25 mouse cellular contexts compared by ENCODE assay signal in the genomic region with DNA sequence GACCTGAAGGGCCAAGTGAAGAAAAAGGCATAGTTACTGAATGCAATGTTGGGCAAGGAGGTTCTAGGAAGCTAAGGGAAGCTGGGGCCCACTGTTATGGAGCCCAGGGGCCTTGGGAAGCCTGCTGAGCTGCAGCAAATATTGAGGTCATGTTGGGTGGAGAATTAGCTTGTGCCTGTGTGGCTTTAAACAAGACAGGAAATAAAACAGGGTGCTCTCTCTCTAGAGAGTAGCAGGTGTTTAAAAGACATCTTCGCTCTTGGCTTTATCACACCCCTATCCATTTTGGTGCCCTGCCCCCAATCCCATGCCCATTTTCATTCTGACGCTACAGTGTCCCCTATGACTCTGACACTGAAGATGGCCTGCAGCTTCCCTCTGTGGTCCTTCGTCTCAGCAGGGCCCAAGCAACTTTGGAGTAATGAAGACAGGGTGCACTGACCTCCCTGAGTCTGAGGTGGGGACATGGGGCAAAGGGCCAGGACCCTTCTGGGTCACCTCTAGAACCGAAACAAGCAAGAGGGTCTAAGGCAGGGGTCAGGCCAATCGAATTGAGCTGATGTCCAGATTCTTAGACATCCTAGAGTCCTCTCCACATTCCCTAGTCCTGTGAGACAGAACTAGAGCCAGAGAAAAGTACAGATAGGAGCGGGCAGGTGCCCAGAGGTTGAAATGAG. TPM values are rescaled to one million over a fixed set of nuclear protein-coding genes. Genes with fewer than 3 reads are reported as not detected.
DNase-seq lines count a peak whose midpoint lies in the region; ATAC-seq and TF ChIP-seq lines count a peak whose summit lies in the region.
"Had no signal": no experiment of that assay in that cellular context is flagged by ENCODE, and none has a peak within 500 bp of the region (broad histone marks: within the 10 kb centered on the region; RNA-seq: fewer than 3 reads in every experiment).

No protein-coding gene starts in this region.

- H3K27me3 ChIP-seq in heart, embryonic 16.5 days (ENCODE audit: control insufficient read depth, insufficient read depth, low read length) = no peaks in the 10 kb centered on the region
- H3K27me3 ChIP-seq in thymus, adult 2 months (ENCODE audit: control insufficient read depth, insufficient read depth, low read length) = no peaks in the 10 kb centered on the region
- no peaks in the 10 kb centered on the region for H3K27me3 ChIP-seq in hindbrain, embryonic 12.5 days
- H3K27me3 ChIP-seq in midbrain, embryonic 11.5 days (ENCODE audit: control insufficient read depth, insufficient read depth, low read length) = no peaks in the 10 kb centered on the region; the same call in 1 of the 2 replicates
- H3K27me3 ChIP-seq: embryonic facial prominence, embryonic 13.5 days; neural tube, embryonic 13.5 days; stomach, embryonic 15.5 days had no signal

- DNase-seq in CD4-positive, CD25-positive, alpha-beta regulatory T cell, adult 2 months (ENCODE audit: low read depth, low spot score) = peak; percentile 25
- no peak for DNase-seq in heart, adult 8-10 months (ENCODE audit: low spot score)
- peak; percentile 33 for DNase-seq in thymus, adult 2 months
- no peak for DNase-seq in thymus, adult 18-20 months
- no peak for DNase-seq in midbrain, embryonic 11.5 days (ENCODE audit: low spot score, missing footprints)
- DNase-seq: adrenal gland, postnatal 25 days; cerebellum, postnatal 14 days; heart, adult 18-20 months; kidney, adult 9 months; kidney, postnatal 14 days; lung, postnatal 4 days; retina, postnatal 1 day; right cerebral cortex, postnatal 25 days had no signal

- no peak for TF ChIP-seq CTCF in thymus, adult 2 months (IDR thresholded peaks at IDR 0.05; ENCODE audit: borderline replicate concordance, control insufficient read depth, extremely low read depth, insufficient read depth, low read length, poor library complexity)

- H3K36me3 ChIP-seq in heart, embryonic 16.5 days (ENCODE audit: control insufficient read depth, insufficient read depth) = no peaks in the 10 kb centered on the region
- no peaks in the 10 kb centered on the region for H3K36me3 ChIP-seq in thymus, adult 2 months (ENCODE audit: control insufficient read depth, insufficient read depth, low read length)
- no peaks in the 10 kb centered on the region for H3K36me3 ChIP-seq in hindbrain, embryonic 12.5 days
- no peaks in the 10 kb centered on the region for H3K36me3 ChIP-seq in midbrain, embryonic 11.5 days (ENCODE audit: control insufficient read depth, insufficient read depth, low read length)
- H3K36me3 ChIP-seq: embryonic facial prominence, embryonic 13.5 days; limb, embryonic 10.5 days; midbrain, embryonic 15.5 days; neural tube, embryonic 13.5 days; stomach, embryonic 15.5 days had no signal

- H3K4me3 ChIP-seq in heart, embryonic 16.5 days (ENCODE audit: low read length) = no peak overlapping the region
- H3K4me3 ChIP-seq in thymus, adult 2 months (ENCODE audit: control insufficient read depth, insufficient read depth, low read length) = peak overlapping the region; percentile 7; the same call in 1 of the 2 replicates
- no peak overlapping the region for H3K4me3 ChIP-seq in hindbrain, embryonic 12.5 days
- no peak overlapping the region for H3K4me3 ChIP-seq in midbrain, embryonic 11.5 days (ENCODE audit: low read depth, low read length)
- H3K4me3 ChIP-seq: erythroblast, embryonic 14.5 days; midbrain, embryonic 15.5 days; neural tube, embryonic 13.5 days; stomach, embryonic 15.5 days had no signal

- TF ChIP-seq POLR2A in thymus, adult 2 months (IDR thresholded peaks at IDR 0.05; ENCODE audit: control insufficient read depth, extremely low read depth, insufficient read depth, low read length, poor library complexity) = no peak

- peaks cover 3% of the 10 kb centered on the region; the same call in 1 of the 2 replicates for H3K9me3 ChIP-seq in heart, embryonic 16.5 days (replicated peaks; ENCODE audit: control insufficient read depth, low read length)
- H3K9me3 ChIP-seq in hindbrain, embryonic 12.5 days (replicated peaks) = no peaks in the 10 kb centered on the region
- no peaks in the 10 kb centered on the region for H3K9me3 ChIP-seq in midbrain, embryonic 11.5 days (ENCODE audit: control insufficient read depth, low read length)
- H3K9me3 ChIP-seq: embryonic facial prominence, embryonic 13.5 days; forebrain, embryonic 13.5 days; limb, embryonic 10.5 days; midbrain, embryonic 15.5 days; neural tube, embryonic 13.5 days; stomach, embryonic 15.5 days had no signal

- peaks cover 34% of the 10 kb centered on the region for H3K4me1 ChIP-seq in heart, embryonic 16.5 days (ENCODE audit: control insufficient read depth, insufficient read depth, low read length)
- H3K4me1 ChIP-seq in thymus, adult 2 months (replicated peaks; ENCODE audit: control insufficient read depth, insufficient read depth, low read length) = peaks cover 50% of the 10 kb centered on the region
- peaks cover 8% of the 10 kb centered on the region; the same call in 1 of the 2 replicates for H3K4me1 ChIP-seq in hindbrain, embryonic 12.5 days
- H3K4me1 ChIP-seq in midbrain, embryonic 11.5 days (ENCODE audit: control insufficient read depth, insufficient read depth, low read length) = peaks cover 3% of the 10 kb centered on the region; the same call in 1 of the 2 replicates

- no peak overlapping the region for H3K4me2 ChIP-seq in heart, embryonic 16.5 days (ENCODE audit: low read depth, low read length)
- no peak overlapping the region for H3K4me2 ChIP-seq in hindbrain, embryonic 12.5 days (replicated peaks)
- H3K4me2 ChIP-seq in midbrain, embryonic 11.5 days = no peak overlapping the region

- no peak for ATAC-seq in CD4-positive, CD25-positive, alpha-beta regulatory T cell, adult 4 months
- no peak for ATAC-seq in heart, embryonic 16.5 days (replicated peaks; ENCODE audit: extremely low read depth, insufficient read depth, low FRiP score)
- no peak for ATAC-seq in hindbrain, embryonic 12.5 days (ENCODE audit: low FRiP score)
- no peak for ATAC-seq in midbrain, embryonic 11.5 days (ENCODE audit: low FRiP score)
- ATAC-seq: hindbrain, postnatal 0 days had no signal

- H3K27ac ChIP-seq in heart, embryonic 16.5 days (ENCODE audit: low read length) = peak overlapping the region; percentile 98
- H3K27ac ChIP-seq in thymus, adult 2 months (ENCODE audit: control insufficient read depth, insufficient read depth, low read length) = peak overlapping the region; percentile 100
- H3K27ac ChIP-seq in hindbrain, embryonic 12.5 days = no peak overlapping the region
- H3K27ac ChIP-seq in midbrain, embryonic 11.5 days (ENCODE audit: low read depth, low read length) = no peak overlapping the region
- H3K27ac ChIP-seq: forebrain, embryonic 13.5 days; midbrain, embryonic 15.5 days had no signal

- 83% methylated on average over 6 of the region's 6 CpGs for WGBS in heart, embryonic 16.5 days
- 55% methylated on average over 6 of the region's 6 CpGs for WGBS in thymus, adult 2 months
- 85% methylated on average over 6 of the region's 6 CpGs for WGBS in hindbrain, embryonic 12.5 days
- 89% methylated on average over 6 of the region's 6 CpGs for WGBS in midbrain, embryonic 11.5 days

- H3K9ac ChIP-seq in heart, embryonic 16.5 days (ENCODE audit: low read length) = no peak overlapping the region
- no peak overlapping the region for H3K9ac ChIP-seq in hindbrain, embryonic 12.5 days
- no peak overlapping the region for H3K9ac ChIP-seq in midbrain, embryonic 11.5 days (ENCODE audit: low read length)
- H3K9ac ChIP-seq: embryonic facial prominence, embryonic 13.5 days; forebrain, embryonic 13.5 days; midbrain, embryonic 15.5 days; neural tube, embryonic 13.5 days; stomach, embryonic 15.5 days had no signal

RNA-seq across cellular contexts. Expression of a gene that starts 1.4 kb away (rescaled TPM):
- polyA plus RNA-seq in CD4-positive, CD25-positive, alpha-beta regulatory T cell, adult 4 months (2017; shearing (Covaris generic)) = 1 to 10 TPM; 4.1 to 4.4 TPM
- 11.4 and 14.6 TPM in 2 replicates for polyA plus RNA-seq in heart, embryonic 16.5 days (2015; fragmentation: Nextera tagmentation; extraction: Ambion mirVana)
- total RNA-seq in heart, adult 8-10 months (2022) = 10 to 100 TPM; 37.5 to 44.8 (median 41.2) TPM
- polyA plus RNA-seq in thymus, adult 2 months (2012; rRNA removed) = 138 and 152 TPM in 2 replicates
- 5.4 and 5.8 TPM in 2 replicates for polyA plus RNA-seq in hindbrain, embryonic 12.5 days (2016; fragmentation: Nextera tagmentation; extraction: Ambion mirVana)
- polyA plus RNA-seq in midbrain, embryonic 11.5 days (2014; fragmentation: Nextera tagmentation; extraction: Ambion mirVana) = 1.7 and 2.4 TPM in 2 replicates

RNA-seq across cellular contexts. Expression of a gene that starts 55.3 kb away (rescaled TPM):
- 1 to 10 TPM; 4.5 to 7.9 TPM for polyA plus RNA-seq in CD4-positive, CD25-positive, alpha-beta regulatory T cell, adult 4 months (2017; shearing (Covaris generic))
- polyA plus RNA-seq in heart, embryonic 16.5 days (2015; fragmentation: Nextera tagmentation; extraction: Ambion mirVana) = 10.5 and 12.4 TPM in 2 replicates
- 10 to 100 TPM; 24.7 to 43.0 (median 31.0) TPM for total RNA-seq in heart, adult 8-10 months (2022)
- polyA plus RNA-seq in thymus, adult 2 months (2012; rRNA removed) = 28.5 and 30.4 TPM in 2 replicates
- polyA plus RNA-seq in hindbrain, embryonic 12.5 days (2016; fragmentation: Nextera tagmentation; extraction: Ambion mirVana) = 15.5 and 17.8 TPM in 2 replicates
- 6.3 and 7.5 TPM in 2 replicates for polyA plus RNA-seq in midbrain, embryonic 11.5 days (2014; fragmentation: Nextera tagmentation; extraction: Ambion mirVana)
- total RNA-seq: megakaryocyte-erythroid progenitor cell, adult 5-6 weeks had no signal
- polyA plus RNA-seq: erythroblast, embryonic 14.5 days had no signal

Comparison
In these comparisons a context has a peak if more than half of its experiments do, and no peak if none do; other contexts are left out.
1. DNase-seq: peak in CD4-positive, CD25-positive, alpha-beta regulatory T cell, adult 2 months (single experiment) and thymus, adult 2 months (single experiment); none in heart, adult 8-10 months (single experiment), thymus, adult 18-20 months (0 of 2) and midbrain, embryonic 11.5 days (single experiment).
2. H3K27ac ChIP-seq: peak in heart, embryonic 16.5 days (single experiment) and thymus, adult 2 months (single experiment); none in hindbrain, embryonic 12.5 days (single experiment) and midbrain, embryonic 11.5 days (single experiment).